Mouse (Mus musculus) ovary, postnatal 36 days (tissue): ENCODE measurements around the gene Tnfrsf14.
A peak's percentile ranks its signal among the peaks of the same experiment; 100 is the strongest.

Experiments used
- DNase-seq: peaks from one replicate; pipeline ENCODE4 v3.0.0; 2022; ENCODE audit warnings: low spot score, mixed read lengths

Tnfrsf14 gene

DNA sequence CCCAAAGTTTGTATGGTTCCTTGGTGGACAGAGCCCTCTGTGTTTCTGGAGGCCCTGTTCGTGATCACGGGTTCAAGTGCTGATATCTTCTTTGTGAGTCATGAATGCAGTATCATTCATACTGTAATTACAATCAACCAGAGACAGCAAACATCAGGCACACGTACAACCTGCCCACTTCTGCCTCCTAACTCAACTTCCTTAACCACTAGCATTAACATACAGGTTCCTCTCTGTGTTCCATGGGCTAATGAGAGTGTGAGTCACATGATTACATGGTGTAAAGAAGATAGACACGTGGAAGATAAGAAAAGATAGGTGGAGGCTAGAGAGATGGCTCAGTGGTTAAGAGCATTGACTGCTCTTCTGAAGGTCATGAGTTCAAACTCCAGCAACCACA, 11.7 kb downstream of the Tnfrsf14 start:
- no peak for DNase-seq

DNA sequence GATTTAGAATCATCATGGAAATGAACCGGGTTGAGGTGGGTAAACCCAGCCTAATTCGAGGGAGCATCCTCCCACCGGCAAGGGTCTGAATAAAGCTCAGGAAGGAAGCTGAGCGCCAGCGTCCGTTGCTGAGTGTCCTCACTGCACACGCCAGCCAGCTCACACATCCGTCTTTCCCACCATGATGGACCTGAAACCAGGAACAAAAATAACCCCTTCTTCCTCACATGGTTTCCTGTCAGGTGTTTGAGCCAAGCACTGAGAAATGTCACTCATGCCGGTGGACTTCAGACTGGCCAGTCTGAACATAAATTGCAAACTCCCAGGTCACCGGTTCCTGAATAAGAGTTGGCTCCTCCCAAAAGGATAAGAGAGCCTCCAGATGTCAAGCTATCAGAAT, 13.1 kb downstream of the Tnfrsf14 start:
- DNase-seq = no peak

DNA sequence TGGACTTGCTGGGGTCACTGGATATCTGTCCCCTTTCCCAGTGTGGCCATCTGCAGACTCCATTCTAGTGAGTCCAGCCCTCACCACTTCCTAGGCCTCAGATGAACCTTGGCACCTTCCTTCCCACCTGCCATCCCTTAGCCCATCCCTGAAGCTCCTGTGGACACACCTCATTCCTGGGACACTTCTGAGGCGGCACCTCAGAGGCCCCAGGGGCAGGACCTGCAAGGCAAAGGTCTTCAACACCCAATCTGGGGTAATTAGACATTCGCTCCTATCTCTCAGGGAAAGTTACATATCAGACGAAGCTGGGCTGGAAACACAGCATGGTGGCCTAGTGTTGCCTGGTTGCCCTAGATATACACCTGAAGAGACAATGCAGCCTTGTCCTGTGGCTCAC, 13.7 kb downstream of the Tnfrsf14 start:
- no peak for DNase-seq

- no peak for DNase-seq
Measured at GRCm38 (mm10) chr4:154914252-154914651, 14.1 kb downstream of the Tnfrsf14 start.

GRCm38 (mm10) chr4:154913845-154914244, 14.5 kb downstream of the Tnfrsf14 start:
- DNase-seq = no peak

DNA sequence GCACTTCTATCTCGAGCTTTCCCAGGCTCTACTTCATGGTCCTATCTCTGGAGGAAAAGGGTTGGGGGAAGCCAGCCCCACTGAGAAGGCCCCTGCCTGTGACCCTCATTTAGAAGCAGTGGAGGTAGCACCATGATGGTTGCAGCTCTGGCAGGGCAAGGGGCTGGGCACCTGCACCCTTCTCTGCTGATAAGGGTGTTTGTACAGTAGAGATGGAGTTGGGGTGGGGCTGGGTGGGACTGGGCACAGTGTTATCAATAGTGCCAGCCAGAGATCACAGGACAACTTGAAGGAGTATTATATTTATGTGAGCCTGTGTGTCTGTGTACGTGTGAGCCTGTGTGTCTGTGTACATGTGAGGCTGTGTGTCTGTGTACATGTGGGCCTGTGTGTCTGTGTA, 16.7 kb downstream of the Tnfrsf14 start:
- DNase-seq = no peak

DNA sequence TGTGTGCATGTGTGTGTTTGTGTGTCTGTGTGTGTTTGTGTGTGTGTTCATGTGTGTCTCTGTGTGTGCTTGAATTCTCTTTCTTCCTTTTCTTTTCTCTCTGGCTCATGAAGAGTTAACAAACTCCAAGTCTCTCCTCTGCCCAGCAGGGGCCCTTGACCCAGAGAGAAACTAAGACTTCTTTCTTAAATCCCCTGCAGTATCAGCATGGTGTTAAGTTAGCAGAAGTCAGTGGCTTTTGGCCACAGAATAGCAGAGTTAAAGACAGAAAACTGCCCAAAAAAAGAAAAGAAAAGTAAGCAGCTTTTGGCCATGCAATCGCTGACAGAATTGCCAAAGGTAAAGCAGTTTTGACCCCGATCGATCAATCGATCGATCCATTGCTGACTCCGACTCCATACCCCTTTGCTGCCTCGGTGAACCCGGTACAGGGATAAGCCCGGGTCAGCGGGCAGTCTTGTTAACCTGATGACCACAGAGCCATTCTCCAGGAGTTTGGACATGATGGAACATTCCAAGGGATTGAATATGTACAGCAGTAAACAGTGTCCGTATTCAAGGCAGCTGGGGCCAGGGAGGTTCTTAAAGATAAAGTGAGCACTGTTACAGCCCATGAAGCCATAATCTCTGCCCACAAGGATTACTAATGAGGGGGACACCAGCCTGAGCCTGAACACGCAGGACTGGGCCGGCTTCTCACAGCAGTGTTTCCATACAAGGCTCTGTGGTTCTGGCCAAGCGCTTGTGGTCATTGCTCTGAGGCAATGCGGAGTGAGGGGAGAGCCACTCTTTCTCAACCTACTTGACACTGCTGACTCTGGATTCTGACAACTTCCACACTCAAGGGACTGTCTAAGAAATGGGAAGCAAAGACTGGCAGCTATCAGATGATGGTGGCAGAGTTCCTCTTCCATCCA, 17.5 kb downstream of the Tnfrsf14 start:
- no peak for DNase-seq

GRCm38 (mm10) chr4:154908490-154908889, 19.9 kb downstream of the Tnfrsf14 start:
- no peak for DNase-seq

GRCm38 (mm10) chr4:154907833-154908232, 20.5 kb downstream of the Tnfrsf14 start:
- peak; percentile 66 for DNase-seq

DNA sequence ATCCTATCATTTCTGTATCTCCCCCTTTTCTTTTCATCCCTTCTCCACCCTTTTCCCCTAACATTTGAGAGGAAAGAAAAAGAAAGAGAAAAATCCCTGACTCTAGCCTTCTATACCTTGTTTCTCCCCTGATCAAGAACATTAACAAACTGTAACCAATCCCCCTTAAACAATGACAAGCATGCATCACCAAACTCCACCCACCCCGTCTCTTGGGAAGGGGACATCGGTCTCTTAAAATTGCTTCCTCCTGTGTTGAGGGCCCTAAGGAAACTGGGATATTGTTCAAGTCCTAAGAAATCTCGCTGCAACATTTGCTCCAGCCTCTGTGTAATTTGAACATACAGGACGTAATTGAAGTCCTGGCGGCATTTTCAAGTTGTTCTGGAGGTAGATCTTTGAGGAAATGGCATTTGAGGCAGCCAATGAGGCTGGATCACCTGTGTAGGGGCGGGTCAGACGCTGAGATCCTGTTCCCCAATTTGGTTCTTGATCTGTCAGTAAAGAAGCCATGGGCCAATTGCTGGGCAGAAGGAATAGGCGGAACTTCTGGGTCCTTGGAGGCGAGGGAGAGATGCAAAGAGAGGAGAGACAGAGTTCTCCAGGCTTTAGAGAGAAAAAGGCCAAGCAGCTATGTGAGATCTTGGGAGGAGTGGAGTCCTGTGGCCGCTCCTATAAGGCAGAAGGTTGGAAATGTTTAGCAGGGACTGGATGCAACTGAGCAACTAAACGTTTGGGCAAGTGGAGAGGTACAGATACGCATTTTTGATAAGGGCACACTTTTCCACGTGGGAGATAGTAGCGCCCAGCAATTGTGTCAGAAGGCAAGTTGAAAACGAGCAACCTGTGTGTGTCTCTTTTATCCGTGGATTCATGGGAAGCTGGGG, 23.9 kb downstream of the Tnfrsf14 start:
- DNase-seq = peak; percentile 74

DNA sequence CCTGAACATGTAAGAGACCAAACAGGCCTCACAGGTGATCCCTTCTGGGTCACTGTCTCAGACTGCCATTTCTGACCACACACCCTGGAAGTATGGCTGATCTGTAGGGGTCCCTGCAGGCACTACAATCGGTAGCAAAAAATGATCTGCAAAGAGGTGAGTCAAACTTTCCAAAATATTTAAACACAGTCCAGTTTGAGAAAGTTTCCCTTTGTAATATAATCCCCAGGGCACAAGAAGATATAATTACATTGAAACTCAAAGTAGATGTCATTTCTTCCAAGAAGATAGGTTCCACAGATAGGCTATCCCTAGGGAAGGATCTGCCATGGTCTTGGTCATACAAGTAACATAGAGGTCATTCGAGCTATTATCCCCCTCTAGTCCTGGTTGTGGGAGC, 26.0 kb downstream of the Tnfrsf14 start:
- DNase-seq = no peak

DNA sequence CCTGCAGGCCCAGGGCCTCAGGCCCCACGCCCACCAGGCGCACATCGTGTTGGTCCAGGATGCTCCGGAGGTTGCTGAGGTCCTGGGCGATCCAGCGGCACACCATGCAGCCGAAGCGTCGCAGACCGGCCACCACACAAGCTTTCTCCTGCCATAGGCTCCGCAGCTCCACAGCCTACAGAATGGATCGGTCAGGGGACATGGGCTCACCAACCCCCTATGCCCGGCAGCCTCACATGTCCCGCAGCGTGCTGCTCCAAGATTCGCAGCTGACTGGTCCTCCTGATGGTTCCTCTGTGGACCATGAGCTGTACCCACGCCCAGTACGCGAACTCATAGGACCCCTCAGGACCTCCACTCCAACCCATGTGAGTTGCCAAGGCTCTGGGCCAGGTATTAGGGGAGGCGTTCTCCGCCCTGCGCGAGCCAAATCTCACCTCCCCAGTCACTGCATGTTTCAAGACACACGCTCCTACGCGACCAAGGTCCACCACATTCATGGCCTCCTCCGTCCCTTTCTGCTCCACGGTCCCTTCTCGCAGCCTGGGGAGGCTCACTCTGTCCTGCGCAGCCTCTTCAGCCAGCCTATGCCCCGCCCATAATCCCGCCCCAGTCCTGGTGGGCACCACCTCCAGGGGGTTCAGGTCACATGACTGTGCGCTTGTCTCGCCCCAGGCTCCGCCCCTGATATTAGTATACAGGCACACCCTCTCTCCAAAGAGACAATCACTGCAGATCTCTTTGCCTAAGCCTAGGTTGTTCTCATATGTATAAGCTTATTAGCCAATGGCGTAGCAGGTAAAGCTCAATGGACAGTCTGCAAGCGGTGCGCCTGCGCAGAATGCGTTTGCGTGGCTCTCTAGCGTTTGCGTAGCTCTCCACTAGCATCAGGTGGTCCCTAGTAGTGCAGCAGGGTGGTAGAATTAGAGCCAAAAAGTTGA, 29.6 kb downstream of the Tnfrsf14 start, which contains the start of gene Fam213b:
Gene Fam213b, minus strand, starts transcription at position 630 of the 941 bp plus-strand sequence.
- peak; percentile 80 for DNase-seq

- DNase-seq = no peak
Measured at GRCm38 (mm10) chr4:154897676-154898465, 30.5 kb downstream of the Tnfrsf14 start.

GRCm38 (mm10) chr4:154895549-154895948, 32.8 kb downstream of the Tnfrsf14 start:
- DNase-seq = no peak

GRCm38 (mm10) chr4:154890887-154891286, 37.5 kb downstream of the Tnfrsf14 start:
- DNase-seq = no peak

- DNase-seq = no peak
Measured at GRCm38 (mm10) chr4:154887593-154888250, 40.6 kb downstream of the Tnfrsf14 start.

DNA sequence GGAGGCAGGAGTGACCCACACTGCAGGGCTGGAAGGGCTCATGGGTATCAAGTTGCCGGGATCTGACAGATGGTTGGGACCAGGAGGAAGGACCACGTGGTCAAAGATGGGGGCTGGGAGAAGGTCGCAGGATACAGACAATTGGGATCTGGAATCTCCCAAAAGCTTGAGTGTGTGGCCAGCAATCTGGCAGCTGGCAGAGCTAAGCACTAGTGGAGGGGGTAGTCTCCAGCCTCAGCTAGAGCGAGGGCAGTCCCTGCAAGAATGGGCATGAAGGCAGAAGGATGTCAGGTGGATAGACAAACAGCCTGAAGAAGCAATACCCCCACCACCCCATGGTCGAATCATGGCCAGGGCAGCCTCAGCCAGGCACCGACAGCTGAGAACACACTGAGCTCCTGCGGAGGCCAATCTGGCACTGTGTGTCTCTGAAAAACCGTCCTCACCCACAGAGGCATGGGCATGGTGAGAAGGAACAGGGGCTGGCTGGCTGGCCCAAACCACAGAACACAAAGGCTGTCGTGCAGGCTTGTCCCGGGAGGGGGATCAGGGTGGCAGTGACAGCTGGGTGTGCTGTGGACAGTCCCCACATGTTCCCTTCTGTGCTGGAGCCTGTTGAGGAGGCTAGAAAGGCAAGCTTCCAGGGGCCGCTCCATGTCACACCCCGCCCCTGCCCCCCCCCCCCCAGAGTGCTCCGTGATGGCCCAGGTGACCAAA, 41.3 kb downstream of the Tnfrsf14 start:
- no peak for DNase-seq

DNA sequence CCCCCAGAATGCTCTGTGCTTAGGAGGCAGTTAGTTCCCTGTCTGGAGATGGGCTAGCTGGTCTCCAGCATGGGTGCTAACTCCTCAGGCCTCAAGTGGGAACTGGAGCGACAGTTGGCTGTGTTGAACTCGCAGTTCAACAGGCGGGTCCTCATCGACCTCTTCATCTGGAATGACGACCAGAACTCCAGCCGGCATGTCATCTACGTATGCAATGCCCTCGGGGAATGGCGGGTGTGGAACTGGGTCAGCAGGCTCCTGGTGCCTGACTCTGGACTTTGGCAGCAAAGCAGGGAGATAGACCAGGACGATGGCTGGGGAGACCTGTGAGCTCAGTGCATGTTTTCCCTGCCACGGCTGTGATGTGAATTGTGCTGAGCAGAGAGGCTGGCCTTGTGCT, 42.9 kb downstream of the Tnfrsf14 start:
- DNase-seq = no peak

DNA sequence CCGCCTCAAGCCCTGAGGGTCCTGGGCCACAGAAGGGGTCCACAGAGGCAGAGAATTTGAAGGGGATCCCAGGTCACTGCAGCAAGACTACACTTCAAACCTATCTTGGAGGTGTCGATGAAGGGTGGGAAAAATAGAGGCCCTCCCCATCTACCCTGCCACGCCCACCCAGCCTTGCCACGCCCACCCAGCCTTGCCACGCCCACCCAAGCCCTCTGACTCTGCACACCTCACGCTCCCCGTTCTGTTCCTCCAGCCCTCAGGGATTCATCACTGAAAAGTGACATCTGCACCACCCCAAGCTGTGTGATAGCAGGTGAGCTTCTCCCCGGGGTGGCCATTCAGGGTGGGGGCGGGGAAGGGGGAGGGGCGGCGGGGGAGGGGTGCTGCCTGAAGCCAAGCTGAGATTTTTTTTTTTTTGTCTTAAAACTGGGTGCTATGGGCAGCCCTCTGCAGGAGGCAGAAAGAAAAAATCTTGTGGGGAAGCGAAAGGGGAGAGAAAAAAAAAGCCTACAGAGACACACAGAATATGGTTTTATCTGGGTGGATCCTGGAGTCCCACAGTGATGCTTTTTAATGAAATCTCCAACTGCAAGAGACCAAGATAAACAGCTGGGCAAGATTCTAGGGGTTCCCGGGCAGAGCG, 46.2 kb downstream of the Tnfrsf14 start:
- DNase-seq = no peak
